Mouse (Mus musculus) bone marrow, adult 2 months (tissue): ENCODE data around the gene Mvb12a.

Source experiments
- CTCF ChIP-seq: fragments of 200-500 bp; IDR thresholded peaks from 2 replicates; pipeline ENCODE4 v1.5.1; 2011; ENCODE audit warnings: low read length, control low read depth; ENCODE audit not compliant: control insufficient read depth, insufficient read depth
- POLR2A ChIP-seq: fragments of 200-500 bp; IDR thresholded peaks from 2 replicates; pipeline ENCODE4 v1.6.1; 2011; ENCODE audit warnings: low read depth, mild to moderate bottlenecking, control low read depth, low read length, borderline replicate concordance; ENCODE audit not compliant: control insufficient read depth

DNA sequence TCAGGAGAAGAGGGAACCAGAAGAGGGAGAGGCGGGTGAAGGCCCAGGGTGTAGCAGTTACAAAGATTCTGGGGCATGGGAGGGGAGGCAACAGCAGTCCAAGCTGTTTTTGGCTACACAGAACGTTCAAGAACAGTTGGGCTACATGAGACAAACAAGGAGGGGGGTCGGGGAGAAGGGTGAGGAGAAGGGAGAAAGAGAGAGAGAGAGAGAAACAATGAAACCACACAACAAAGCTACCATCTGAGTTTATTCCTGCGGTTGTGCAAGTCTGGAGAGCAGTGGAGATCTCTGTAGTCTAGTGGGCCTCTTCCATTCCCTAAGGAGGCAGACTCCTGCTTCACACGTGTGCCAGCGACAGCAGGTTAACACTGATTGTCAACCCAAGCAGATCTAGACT, 11.3 kb downstream of the Mvb12a start:
- no peak for TF ChIP-seq POLR2A
- no peak for TF ChIP-seq CTCF
